Mouse (Mus musculus) neural tube, embryonic 15.5 days (tissue): Measurements from ENCODE around the gene Pced1b. TPM values are rescaled to one million over a fixed set of nuclear protein-coding genes. Genes with fewer than 3 reads are reported as not detected.

Source experiments
- ATAC-seq: fragments of 200-750 bp; cut with Nextera tagmentation; 2 replicates; pipeline ENCODE4 v1.8.0; 2017; ENCODE audit warnings: mild to moderate bottlenecking, moderate TSS enrichment, moderate library complexity; ENCODE audit not compliant: low FRiP score
- H3K27ac ChIP-seq: fragments of 300-500 bp; sonication (generic); replicated peaks from 2 replicates; pipeline ENCODE4 v1.5.1; 2015; ENCODE audit warnings: mild to moderate bottlenecking, inconsistent platforms
- H3K27me3 ChIP-seq: fragments of 300-500 bp; sonication (generic); replicated peaks from 2 replicates; pipeline ENCODE4 v1.6.1; 2015; ENCODE audit warnings: inconsistent platforms
- H3K36me3 ChIP-seq: fragments of 300-500 bp; sonication (generic); 2 replicates; pipeline ENCODE4 v1.6.1; 2015; ENCODE audit warnings: inconsistent platforms
- H3K4me1 ChIP-seq: fragments of 300-500 bp; sonication (generic); 2 replicates; pipeline ENCODE4 v1.6.1; 2015; ENCODE audit warnings: inconsistent platforms
- H3K4me2 ChIP-seq: fragments of 300-500 bp; sonication (generic); 2 replicates; pipeline ENCODE4 v1.6.1; 2015; ENCODE audit warnings: inconsistent platforms, mild to moderate bottlenecking, moderate library complexity
- H3K4me3 ChIP-seq: fragments of 300-500 bp; sonication (generic); replicated peaks from 2 replicates; pipeline ENCODE4 v1.5.1; 2015; ENCODE audit warnings: mild to moderate bottlenecking, inconsistent platforms
- H3K9ac ChIP-seq: fragments of 300-500 bp; sonication (generic); replicated peaks from 2 replicates; pipeline ENCODE4 v1.6.1; 2015; ENCODE audit warnings: mild to moderate bottlenecking, inconsistent platforms
- H3K9me3 ChIP-seq: fragments of 300-500 bp; sonication (generic); replicated peaks from 2 replicates; pipeline ENCODE4 v1.6.1; 2016; ENCODE audit warnings: inconsistent platforms
- WGBS: fragments of 180-500 bp; shearing (Covaris S2); methylation state at CpG from one replicate; pipeline ENCODE4 v1.1.7; 2015; ENCODE audit warnings: mixed read lengths; 5-methylcytosine and 5-hydroxymethylcytosine counted together
- polyA plus RNA-seq: library from polyadenylated mRNA; unstranded; fragments of >200 nt; fragmentation: Nextera tagmentation; extraction: Ambion mirVana; gene quantifications from 2 replicates; pipeline ENCODE4 v1.2.1, GENCODE M21; 2015

Pced1b gene
- polyA plus RNA-seq, 1 experiment from 2014 or later, result 4.0 TPM

DNA sequence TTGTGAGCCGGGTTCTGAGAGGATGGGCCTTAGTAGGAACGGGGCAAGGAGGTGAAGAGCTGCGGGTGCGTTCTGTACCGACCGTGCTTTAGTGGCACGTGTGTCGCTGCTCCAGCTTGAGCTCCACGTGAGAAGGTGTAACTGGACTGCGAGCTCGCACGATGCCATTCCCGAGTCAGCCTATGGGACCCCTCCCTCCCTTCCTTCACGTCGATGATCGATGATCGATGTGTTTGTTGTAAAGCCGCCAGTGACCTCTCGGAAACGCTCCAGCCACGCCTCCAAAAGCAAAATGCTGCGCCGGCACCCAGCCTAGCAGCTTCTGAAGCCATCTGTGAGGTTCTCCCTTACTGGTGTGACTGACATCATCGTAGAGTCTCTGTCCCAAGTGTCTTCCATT lies 76.6 kb downstream of the Pced1b start:
- H3K36me3 ChIP-seq, result no peaks in the 10 kb centered on the region; the same call in 1 of the 2 replicates
- no peak overlapping the region for H3K4me3 ChIP-seq
- 77% methylated on average over 24 of the region's 24 CpGs for WGBS
- H3K27me3 ChIP-seq, result no peaks in the 10 kb centered on the region
- H3K4me1 ChIP-seq, result 0 out of 2 replicates have a peak, but pooled peaks cover 9% of the 10 kb centered on the region
- H3K27ac ChIP-seq, result no peak overlapping the region
- no peak overlapping the region for H3K4me2 ChIP-seq
- H3K9me3 ChIP-seq, result no peaks in the 10 kb centered on the region
- no peak for ATAC-seq
- no peak overlapping the region for H3K9ac ChIP-seq

DNA sequence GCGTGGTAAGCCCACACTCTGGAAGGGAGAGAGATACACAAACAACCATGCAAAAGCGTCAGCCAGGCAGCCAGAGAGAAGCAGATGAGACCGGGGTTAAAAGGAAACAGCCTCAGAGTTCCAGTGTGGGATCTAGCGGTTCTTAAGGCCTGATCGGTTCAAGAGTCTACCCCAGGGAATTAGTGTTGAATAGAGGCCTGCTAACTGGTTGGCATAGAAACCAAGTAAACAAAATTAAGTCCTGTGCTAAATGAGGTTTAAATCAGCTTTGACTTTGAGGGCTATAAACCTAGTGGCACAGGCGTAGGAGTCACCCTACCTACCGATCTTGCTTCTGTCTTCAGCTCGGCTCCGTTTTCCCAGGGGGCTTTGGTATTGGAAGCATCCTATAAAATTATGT lies 77.4 kb downstream of the Pced1b start:
- Histone ChIP-seq H3K27ac (no peak overlapping the region), H3K9me3 (no peaks in the 10 kb centered on the region), H3K27me3 (no peaks in the 10 kb centered on the region), H3K4me2 (no peak overlapping the region), H3K4me1 (0 out of 2 replicates have a peak, but pooled peaks cover 6% of the 10 kb centered on the region), H3K4me3 (no peak overlapping the region), H3K36me3 (no peaks in the 10 kb centered on the region; the same call in 1 of the 2 replicates), H3K9ac (no peak overlapping the region)
- no peak for ATAC-seq
- 44% methylated on average over 9 of the region's 9 CpGs for WGBS

- H3K9me3 ChIP-seq, result no peaks in the 10 kb centered on the region
- H3K36me3 ChIP-seq, result no peaks in the 10 kb centered on the region; the same call in 1 of the 2 replicates
- H3K4me3 ChIP-seq, result no peak overlapping the region
- no peak overlapping the region for H3K9ac ChIP-seq
- H3K4me1 ChIP-seq, result 0 out of 2 replicates have a peak, but pooled peaks cover 6% of the 10 kb centered on the region
- 71% methylated on average over 18 of the region's 18 CpGs for WGBS
- H3K27ac ChIP-seq, result no peak overlapping the region
- no peaks in the 10 kb centered on the region for H3K27me3 ChIP-seq
- no peak for ATAC-seq
- H3K4me2 ChIP-seq, result no peak overlapping the region
Measured at GRCm38 (mm10) chr15:97327500-97328081, 80.7 kb downstream of the Pced1b start.

DNA sequence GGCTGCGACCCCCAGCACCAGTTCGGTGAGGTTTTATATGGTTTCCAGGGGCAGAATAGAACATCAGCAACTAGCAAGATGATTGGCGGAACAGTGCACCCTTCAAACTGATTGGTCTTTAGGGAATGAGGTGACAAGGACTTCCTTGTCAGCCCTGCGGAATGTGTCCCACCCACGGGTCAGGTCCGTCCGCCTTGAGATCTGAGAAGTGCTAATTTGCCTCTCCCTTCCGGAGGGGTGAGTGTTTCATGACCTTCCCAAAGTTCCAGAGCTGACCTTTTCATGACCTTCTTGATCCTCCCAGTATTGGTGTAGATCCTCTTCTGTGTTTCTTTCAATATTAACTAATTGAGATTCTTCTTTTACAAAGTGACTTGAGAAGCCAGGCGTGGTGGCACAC lies 85.7 kb downstream of the Pced1b start:
- no peak overlapping the region for H3K4me2 ChIP-seq
- H3K9ac ChIP-seq, result no peak overlapping the region
- no peaks in the 10 kb centered on the region for H3K36me3 ChIP-seq
- H3K27ac ChIP-seq, result no peak overlapping the region
- no peaks in the 10 kb centered on the region for H3K27me3 ChIP-seq
- no peaks in the 10 kb centered on the region for H3K9me3 ChIP-seq
- ATAC-seq, result no peak
- H3K4me3 ChIP-seq, result no peak overlapping the region
- no peaks in the 10 kb centered on the region for H3K4me1 ChIP-seq
- 82% methylated on average over 9 of the region's 9 CpGs for WGBS

- 43% methylated on average over 14 of the region's 14 CpGs for WGBS
- H3K4me1 ChIP-seq, result peaks cover 11% of the 10 kb centered on the region
- no peaks in the 10 kb centered on the region for H3K36me3 ChIP-seq
- no peaks in the 10 kb centered on the region for H3K27me3 ChIP-seq
- no peak overlapping the region for H3K9ac ChIP-seq
- ATAC-seq, result no peak
- H3K27ac ChIP-seq, result no peak overlapping the region
- H3K9me3 ChIP-seq, result no peaks in the 10 kb centered on the region
- peak overlapping the region; percentile 54 for H3K4me2 ChIP-seq
- peak overlapping the region; percentile 21 for H3K4me3 ChIP-seq
Measured at GRCm38 (mm10) chr15:97337636-97338352, 90.9 kb downstream of the Pced1b start.

GRCm38 (mm10) chr15:97338377-97339060 lies 91.6 kb downstream of the Pced1b start:
- WGBS, result 11% methylated on average over 17 of the region's 17 CpGs

DNA sequence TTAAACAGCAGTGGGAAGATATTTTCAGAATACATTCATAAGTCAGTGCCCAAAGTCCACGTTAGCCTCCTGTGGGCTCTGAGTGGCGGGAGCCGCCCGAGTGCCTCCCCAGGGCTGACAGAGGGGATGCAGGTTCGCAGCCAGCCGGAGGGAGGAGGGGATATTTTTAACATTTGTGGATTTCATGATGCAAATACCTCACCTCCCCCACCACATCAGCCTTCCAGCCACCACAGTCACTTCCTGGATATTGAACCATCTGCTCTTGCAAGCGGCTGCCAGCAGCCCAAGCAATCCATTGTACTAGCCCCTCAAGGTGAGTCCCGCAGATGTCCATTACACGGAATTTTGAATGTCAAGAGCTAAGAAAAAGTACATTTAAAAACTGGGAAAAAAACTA lies 95.4 kb downstream of the Pced1b start:
- WGBS, result 96% methylated on average over 9 of the region's 9 CpGs
- Histone ChIP-seq H3K27me3 (no peaks in the 10 kb centered on the region), H3K4me2 (no peak overlapping the region), H3K9ac (no peak overlapping the region), H3K4me3 (no peak overlapping the region), H3K4me1 (peaks cover 11% of the 10 kb centered on the region), H3K9me3 (no peaks in the 10 kb centered on the region), H3K36me3 (no peaks in the 10 kb centered on the region), H3K27ac (no peak overlapping the region)
- ATAC-seq, result no peak

More at GRCm38 (mm10) chr15:97338377-97339060, 91.6 kb downstream of the Pced1b start:
- peak overlapping the region; percentile 54 for H3K4me2 ChIP-seq
- no peaks in the 10 kb centered on the region for H3K9me3 ChIP-seq
- H3K9ac ChIP-seq, result no peak overlapping the region
- H3K36me3 ChIP-seq, result no peaks in the 10 kb centered on the region
- no peak overlapping the region for H3K27ac ChIP-seq
- H3K27me3 ChIP-seq, result no peaks in the 10 kb centered on the region
- H3K4me1 ChIP-seq, result peaks cover 11% of the 10 kb centered on the region
- peak overlapping the region; percentile 21 for H3K4me3 ChIP-seq
- ATAC-seq, result no peak

DNA sequence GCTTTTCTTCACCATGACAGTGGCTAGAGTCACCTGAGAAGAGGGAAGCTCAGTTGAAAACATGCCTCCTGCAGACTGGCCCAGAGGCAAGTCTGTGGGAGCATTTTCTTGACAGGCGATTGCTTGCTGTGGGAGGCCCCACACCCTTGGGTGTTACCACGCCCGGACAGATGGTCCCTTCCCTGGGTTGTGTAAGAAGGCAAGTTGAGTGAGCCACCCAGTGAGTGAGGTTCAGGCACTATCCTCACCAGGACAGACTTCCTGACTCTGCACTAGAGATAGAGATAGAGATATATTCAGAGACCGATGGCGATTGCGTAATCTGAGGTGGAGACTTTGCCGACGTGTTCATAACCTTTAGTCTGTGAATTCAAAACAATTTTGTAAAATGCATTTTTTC lies 96.0 kb downstream of the Pced1b start:
- Histone ChIP-seq H3K9me3 (no peaks in the 10 kb centered on the region), H3K36me3 (no peaks in the 10 kb centered on the region), H3K4me1 (peaks cover 10% of the 10 kb centered on the region), H3K4me3 (no peak overlapping the region), H3K9ac (no peak overlapping the region), H3K27ac (no peak overlapping the region), H3K4me2 (no peak overlapping the region), H3K27me3 (no peaks in the 10 kb centered on the region)
- whole genome bisulfite sequencing, result 95% methylated on average over 8 of the region's 8 CpGs
- no peak for ATAC-seq

DNA sequence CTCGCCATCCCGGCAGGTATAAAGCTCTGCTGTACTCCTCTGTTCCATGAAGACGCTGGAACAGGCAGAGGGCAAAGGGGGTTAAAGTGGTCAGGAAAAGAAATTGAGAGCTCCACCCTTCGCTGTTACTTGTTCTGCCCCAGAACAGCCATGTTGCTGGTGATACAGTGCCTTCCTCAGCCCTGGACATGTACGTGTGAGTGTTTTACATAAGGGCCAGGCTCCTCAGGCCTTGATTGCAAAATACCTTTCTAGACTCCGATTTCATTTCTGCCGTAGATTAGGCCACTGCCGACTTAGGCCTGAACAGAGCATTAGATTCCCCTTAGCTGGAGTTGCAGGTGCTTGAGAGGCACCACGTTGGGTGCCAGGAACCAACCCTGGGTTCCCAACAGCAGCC lies 97.0 kb downstream of the Pced1b start:
- no peaks in the 10 kb centered on the region for H3K36me3 ChIP-seq
- H3K27ac ChIP-seq, result no peak overlapping the region
- ATAC-seq, result no peak
- H3K4me3 ChIP-seq, result no peak overlapping the region
- peaks cover under 1% of the 10 kb centered on the region; the same call in 1 of the 2 replicates for H3K4me1 ChIP-seq
- no peaks in the 10 kb centered on the region for H3K9me3 ChIP-seq
- no peaks in the 10 kb centered on the region for H3K27me3 ChIP-seq
- H3K4me2 ChIP-seq, result no peak overlapping the region
- 96% methylated on average over 9 of the region's 9 CpGs for WGBS
- no peak overlapping the region for H3K9ac ChIP-seq

GRCm38 (mm10) chr15:97345110-97345509 lies 98.2 kb downstream of the Pced1b start:
- no peaks in the 10 kb centered on the region for H3K27me3 ChIP-seq
- no peaks in the 10 kb centered on the region for H3K36me3 ChIP-seq
- no peak overlapping the region for H3K9ac ChIP-seq
- H3K4me1 ChIP-seq, result no peaks in the 10 kb centered on the region
- no peak overlapping the region for H3K4me2 ChIP-seq
- 97% methylated on average over 9 of the region's 9 CpGs for WGBS
- H3K9me3 ChIP-seq, result no peaks in the 10 kb centered on the region
- no peak for ATAC-seq
- no peak overlapping the region for H3K4me3 ChIP-seq
- H3K27ac ChIP-seq, result no peak overlapping the region

GRCm38 (mm10) chr15:97345917-97346316 lies 99.0 kb downstream of the Pced1b start:
- no peak for ATAC-seq
- no peaks in the 10 kb centered on the region for H3K9me3 ChIP-seq
- H3K4me1 ChIP-seq, result no peaks in the 10 kb centered on the region
- H3K27me3 ChIP-seq, result no peaks in the 10 kb centered on the region
- H3K27ac ChIP-seq, result no peak overlapping the region
- no peak overlapping the region for H3K4me2 ChIP-seq
- H3K36me3 ChIP-seq, result no peaks in the 10 kb centered on the region
- no peak overlapping the region for H3K4me3 ChIP-seq
- H3K9ac ChIP-seq, result no peak overlapping the region
- 78% methylated on average over 6 of the region's 6 CpGs for WGBS

DNA sequence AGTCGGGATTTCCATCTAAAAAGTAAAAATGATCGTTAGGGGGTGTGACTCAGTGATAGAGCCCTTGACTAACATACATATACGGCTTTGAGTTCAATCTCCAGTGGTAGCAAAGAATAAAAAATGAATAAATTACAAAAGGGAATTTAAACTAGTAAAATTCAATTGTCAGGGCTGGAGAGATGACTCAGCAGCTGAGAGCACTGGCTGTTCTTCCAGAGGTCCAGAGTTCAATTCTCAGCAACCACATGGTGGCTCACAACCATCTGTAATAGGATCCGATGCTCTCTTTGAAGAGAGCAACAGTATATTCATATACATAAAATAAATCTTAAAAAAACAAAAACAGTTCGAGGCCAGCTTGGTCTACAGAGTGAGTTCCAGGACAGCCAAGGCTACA lies 99.5 kb downstream of the Pced1b start:
- no peak overlapping the region for H3K9ac ChIP-seq
- WGBS, result 90% methylated on average over 5 of the region's 5 CpGs
- no peaks in the 10 kb centered on the region for H3K4me1 ChIP-seq

More for the DNA sequence above, 99.5 kb downstream of the Pced1b start:
- no peak overlapping the region for H3K27ac ChIP-seq
- no peak overlapping the region for H3K4me3 ChIP-seq
- ATAC-seq, result no peak
- H3K36me3 ChIP-seq, result no peaks in the 10 kb centered on the region
- H3K4me2 ChIP-seq, result no peak overlapping the region
- no peaks in the 10 kb centered on the region for H3K27me3 ChIP-seq
- H3K9me3 ChIP-seq, result no peaks in the 10 kb centered on the region
